Mouse (Mus musculus): ENCODE results near the gene Dcxr. TPM values are rescaled to one million over a fixed set of nuclear protein-coding genes. Genes with fewer than 3 reads are reported as not detected.

Dcxr gene
- polyA plus RNA-seq, 1 experiment from 2014 or later, result 23.2 TPM

DNA sequence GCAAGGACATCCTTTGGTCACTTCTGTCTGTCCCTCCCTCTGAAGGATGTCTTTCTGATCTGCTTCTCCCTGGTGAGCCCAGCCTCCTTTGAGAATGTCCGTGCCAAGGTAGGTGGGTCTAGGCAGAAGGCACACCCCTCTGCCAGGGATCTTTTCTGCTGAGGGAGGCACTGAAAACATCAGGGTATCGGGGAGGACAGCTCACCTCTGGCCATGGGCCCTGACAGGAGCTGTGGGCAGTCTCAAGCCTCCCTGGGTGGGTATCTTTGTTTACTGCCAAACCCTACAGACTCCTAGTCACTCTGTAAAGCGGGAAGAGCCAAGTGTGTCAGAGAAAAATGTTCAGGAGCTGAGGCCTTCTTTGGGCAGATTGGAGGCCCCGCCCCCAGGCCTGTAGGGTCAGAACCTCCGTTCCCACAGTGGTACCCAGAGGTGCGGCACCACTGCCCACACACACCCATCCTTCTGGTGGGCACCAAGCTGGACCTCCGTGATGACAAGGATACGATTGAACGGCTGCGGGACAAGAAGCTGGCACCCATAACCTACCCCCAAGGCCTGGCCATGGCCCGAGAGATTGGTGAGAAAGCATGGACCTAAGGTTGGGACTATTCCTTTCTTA is 4.2 kb downstream of the Dcxr start:
- Histone ChIP-seq H3K36me3 (ENCODE audit: control insufficient read depth, insufficient read depth, low read length) (peaks cover 15% of the 10 kb centered on the region), H3K4me2 (replicated peaks; ENCODE audit: low read depth, low read length) (no peak overlapping the region; the same call in 1 of the 2 replicates), H3K4me1 (ENCODE audit: control insufficient read depth, insufficient read depth, low read length) (peaks cover 16% of the 10 kb centered on the region), H3K27ac (ENCODE audit: low read depth, low read length) (no peak overlapping the region), H3K9ac (ENCODE audit: low read depth, low read length) (no peak overlapping the region), H3K27me3 (ENCODE audit: control insufficient read depth, insufficient read depth, low read length) (no peaks in the 10 kb centered on the region), H3K9me3 (ENCODE audit: control insufficient read depth, low read length) (no peaks in the 10 kb centered on the region), H3K4me3 (ENCODE audit: low read length) (no peak overlapping the region)
- no peak for ATAC-seq (ENCODE audit: low FRiP score, low TSS enrichment)
- WGBS, result 90% methylated on average over 11 of the region's 11 CpGs

DNA sequence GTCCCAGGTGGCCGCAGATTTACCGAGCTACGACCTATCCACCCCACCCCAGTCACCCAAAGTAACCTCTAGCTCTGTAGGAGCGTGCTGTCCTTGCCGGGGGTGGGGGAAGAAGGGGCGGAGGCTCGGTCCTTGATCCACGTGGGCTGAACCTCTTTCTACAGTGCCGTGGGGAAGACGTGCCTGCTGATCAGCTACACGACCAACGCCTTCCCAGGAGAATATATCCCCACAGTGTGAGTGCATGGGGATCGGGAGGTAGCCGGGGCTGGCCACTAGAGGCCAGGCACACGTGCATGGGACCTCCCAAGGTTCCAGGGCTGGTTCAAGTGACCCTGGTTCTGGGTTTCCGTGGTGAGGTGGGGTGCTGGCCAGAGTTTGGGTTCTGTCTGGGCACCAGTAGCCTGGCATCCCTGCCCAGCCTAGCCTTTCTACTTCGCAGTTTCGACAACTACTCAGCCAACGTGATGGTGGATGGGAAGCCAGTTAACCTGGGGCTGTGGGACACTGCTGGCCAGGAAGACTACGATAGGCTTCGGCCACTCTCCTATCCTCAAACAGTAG is 4.9 kb downstream of the Dcxr start:
- no peak; the same call in 1 of the 2 replicates for ATAC-seq (ENCODE audit: low FRiP score, low TSS enrichment)
- Histone ChIP-seq H3K36me3 (ENCODE audit: control insufficient read depth, insufficient read depth, low read length) (peaks cover 21% of the 10 kb centered on the region), H3K4me3 (ENCODE audit: low read length) (peak overlapping the region; percentile 48), H3K9me3 (ENCODE audit: control insufficient read depth, low read length) (no peaks in the 10 kb centered on the region), H3K9ac (ENCODE audit: low read depth, low read length) (peak overlapping the region; percentile 70), H3K27ac (ENCODE audit: low read depth, low read length) (no peak overlapping the region), H3K4me1 (ENCODE audit: control insufficient read depth, insufficient read depth, low read length) (peaks cover 16% of the 10 kb centered on the region), H3K27me3 (ENCODE audit: control insufficient read depth, insufficient read depth, low read length) (no peaks in the 10 kb centered on the region), H3K4me2 (replicated peaks; ENCODE audit: low read depth, low read length) (peak overlapping the region; percentile 98)
- WGBS, result 21% methylated on average over 21 of the region's 21 CpGs

DNA sequence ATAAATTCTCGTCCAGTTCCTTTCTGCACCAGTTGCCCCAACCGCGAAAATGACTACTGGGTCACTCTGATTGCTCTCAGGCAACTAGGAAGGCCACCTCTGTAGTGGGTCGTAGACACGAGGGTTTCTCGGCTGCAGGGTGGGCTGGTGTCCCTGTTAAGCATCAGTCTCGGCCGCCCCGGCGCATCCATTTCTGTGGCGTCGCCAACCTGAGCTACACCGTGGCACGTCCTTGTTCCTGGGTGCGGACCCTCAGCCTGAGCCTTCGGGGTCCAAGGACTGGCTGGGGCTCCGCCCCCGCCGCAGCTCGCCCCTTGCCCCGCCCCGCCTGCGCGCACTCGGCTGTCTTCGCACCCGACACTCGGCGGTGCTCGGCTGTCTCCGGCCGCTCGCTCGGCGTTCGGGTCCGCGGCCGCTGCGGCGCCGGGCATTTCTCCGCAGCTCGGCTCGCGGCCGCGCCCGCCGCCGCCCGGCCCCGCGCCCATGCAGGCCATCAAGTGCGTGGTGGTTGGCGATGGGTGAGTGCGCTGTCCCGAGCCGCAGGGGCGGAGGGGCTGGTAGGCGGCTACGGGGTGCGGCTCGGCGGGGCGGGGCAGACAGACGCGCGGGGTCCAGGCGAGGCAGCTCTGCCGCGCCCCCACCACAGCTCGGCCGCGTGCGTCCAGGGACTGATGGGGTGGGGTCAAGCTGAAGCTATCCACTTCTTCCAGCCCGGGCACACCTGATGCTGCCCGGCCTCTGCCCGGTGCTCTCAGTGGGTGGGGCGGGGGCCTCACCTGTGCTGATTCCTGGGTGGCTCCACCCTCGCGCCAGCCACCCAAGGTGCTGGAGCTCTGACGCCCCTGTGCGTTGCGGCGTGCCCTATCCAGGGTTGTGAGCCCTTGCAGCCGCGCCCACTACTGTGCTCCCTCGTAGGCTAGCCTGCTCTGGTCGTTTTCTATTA is 5.7 kb downstream of the Dcxr start, which contains the start of gene Rac3:
Gene Rac3 (plus strand): TSS at position 347 of the 943 bp plus-strand sequence.
- ATAC-seq (ENCODE audit: low FRiP score, low TSS enrichment), result peak; percentile 81
- Histone ChIP-seq H3K36me3 (ENCODE audit: control insufficient read depth, insufficient read depth, low read length) (peaks cover 27% of the 10 kb centered on the region), H3K4me3 (ENCODE audit: low read length) (peak within 1 kb of the TSS; percentile 48), H3K4me2 (replicated peaks; ENCODE audit: low read depth, low read length) (peak within 1 kb of the TSS; percentile 98), H3K9ac (ENCODE audit: low read depth, low read length) (peak within 1 kb of the TSS; percentile 70), H3K27me3 (ENCODE audit: control insufficient read depth, insufficient read depth, low read length) (no peaks in the 10 kb centered on the region), H3K9me3 (ENCODE audit: control insufficient read depth, low read length) (no peaks in the 10 kb centered on the region), H3K4me1 (ENCODE audit: control insufficient read depth, insufficient read depth, low read length) (peaks cover 13% of the 10 kb centered on the region), H3K27ac (ENCODE audit: low read depth, low read length) (no peak within 1 kb of the TSS)
- under 1% methylated on average over 82 of the region's 90 CpGs for WGBS

DNA sequence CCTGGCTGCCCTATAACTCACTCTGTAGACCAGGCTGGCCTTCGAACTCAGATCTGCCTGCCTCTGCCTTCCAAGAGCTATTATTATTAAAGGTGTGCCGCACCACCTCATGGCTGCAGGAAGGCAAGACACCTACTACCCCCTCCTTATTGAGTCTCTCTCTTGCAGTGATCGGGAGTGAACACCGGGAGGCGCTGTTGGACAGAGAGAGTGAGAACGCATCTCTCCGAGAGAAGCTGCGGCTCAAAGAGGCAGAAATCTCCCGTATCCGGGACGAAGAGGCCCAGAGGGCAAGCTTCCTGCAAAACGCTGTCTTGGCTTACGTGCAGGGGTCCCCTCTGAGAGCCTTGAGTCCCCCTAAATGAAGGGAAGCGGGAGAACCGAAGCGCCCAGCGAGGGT is 6.6 kb downstream of the Dcxr start:
- Histone ChIP-seq H3K27ac (ENCODE audit: low read depth, low read length) (no peak overlapping the region), H3K36me3 (ENCODE audit: control insufficient read depth, insufficient read depth, low read length) (peaks cover 32% of the 10 kb centered on the region), H3K27me3 (ENCODE audit: control insufficient read depth, insufficient read depth, low read length) (no peaks in the 10 kb centered on the region), H3K4me1 (ENCODE audit: control insufficient read depth, insufficient read depth, low read length) (peaks cover 10% of the 10 kb centered on the region), H3K4me3 (ENCODE audit: low read length) (peak overlapping the region; percentile 48; the same call in 1 of the 2 replicates), H3K9ac (ENCODE audit: low read depth, low read length) (peak overlapping the region; percentile 70; the same call in 1 of the 2 replicates), H3K9me3 (ENCODE audit: control insufficient read depth, low read length) (no peaks in the 10 kb centered on the region), H3K4me2 (replicated peaks; ENCODE audit: low read depth, low read length) (peak overlapping the region; percentile 98)
- WGBS, result 10% methylated on average over 17 of the region's 17 CpGs
- peak; percentile 2; the same call in 1 of the 2 replicates for ATAC-seq (ENCODE audit: low FRiP score, low TSS enrichment)

DNA sequence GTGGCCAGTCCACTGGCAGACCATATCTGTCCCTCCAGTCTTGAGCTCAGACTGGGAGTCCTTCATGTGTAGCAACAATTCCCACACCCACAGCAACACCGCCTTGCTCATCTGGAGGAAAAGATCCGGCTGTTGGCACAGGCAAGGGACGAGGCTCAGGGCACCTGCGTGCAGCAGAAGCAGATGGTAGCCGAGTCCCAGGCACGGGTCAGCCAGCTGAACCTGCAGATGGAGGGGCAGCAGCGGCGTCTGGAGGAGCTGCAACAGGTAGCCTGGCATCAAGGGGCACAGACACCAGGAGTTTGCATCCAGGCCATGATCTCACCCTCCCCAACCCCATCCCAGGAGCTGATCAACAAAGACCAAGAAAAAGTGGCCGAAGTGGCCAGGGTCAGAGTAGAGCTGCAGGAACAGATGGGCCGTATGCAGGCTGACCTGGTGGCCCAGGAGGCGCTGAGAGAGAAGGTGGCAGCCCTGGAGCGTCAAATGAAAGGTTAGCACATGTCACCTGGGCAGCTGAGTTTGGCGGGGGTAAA is 7.2 kb downstream of the Dcxr start:
- Histone ChIP-seq H3K9me3 (ENCODE audit: control insufficient read depth, low read length) (no peaks in the 10 kb centered on the region), H3K4me3 (ENCODE audit: low read length) (no peak overlapping the region), H3K36me3 (ENCODE audit: control insufficient read depth, insufficient read depth, low read length) (peaks cover 36% of the 10 kb centered on the region), H3K27ac (ENCODE audit: low read depth, low read length) (no peak overlapping the region), H3K27me3 (ENCODE audit: control insufficient read depth, insufficient read depth, low read length) (no peaks in the 10 kb centered on the region), H3K4me1 (ENCODE audit: control insufficient read depth, insufficient read depth, low read length) (peaks cover 10% of the 10 kb centered on the region), H3K4me2 (replicated peaks; ENCODE audit: low read depth, low read length) (no peak overlapping the region), H3K9ac (ENCODE audit: low read depth, low read length) (no peak overlapping the region)
- 91% methylated on average over 13 of the region's 13 CpGs for WGBS
- ATAC-seq (ENCODE audit: low FRiP score, low TSS enrichment), result no peak

DNA sequence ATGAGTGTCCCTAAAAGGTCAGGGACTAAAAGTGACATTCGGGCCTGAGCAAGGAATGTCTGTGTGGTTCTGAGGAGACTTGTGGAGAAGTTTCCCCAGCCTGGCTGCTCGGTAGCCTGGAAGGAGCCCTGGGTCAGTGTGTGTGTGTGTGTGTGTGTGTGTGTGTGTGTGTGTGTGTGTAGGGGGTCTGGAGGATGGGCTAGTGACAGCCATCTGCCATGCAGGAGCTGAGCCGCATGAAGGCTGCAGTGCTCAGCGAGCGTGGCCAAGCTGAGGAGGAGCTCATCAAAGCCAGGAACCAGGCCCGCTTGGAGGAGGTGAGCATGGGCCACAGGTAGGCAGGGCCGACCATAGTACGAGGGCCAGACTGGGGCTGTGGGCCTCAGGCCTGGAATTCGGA is 7.8 kb downstream of the Dcxr start:
- peaks cover 36% of the 10 kb centered on the region for H3K36me3 ChIP-seq (ENCODE audit: control insufficient read depth, insufficient read depth, low read length)
- no peak overlapping the region for H3K4me2 ChIP-seq (replicated peaks; ENCODE audit: low read depth, low read length)

DNA sequence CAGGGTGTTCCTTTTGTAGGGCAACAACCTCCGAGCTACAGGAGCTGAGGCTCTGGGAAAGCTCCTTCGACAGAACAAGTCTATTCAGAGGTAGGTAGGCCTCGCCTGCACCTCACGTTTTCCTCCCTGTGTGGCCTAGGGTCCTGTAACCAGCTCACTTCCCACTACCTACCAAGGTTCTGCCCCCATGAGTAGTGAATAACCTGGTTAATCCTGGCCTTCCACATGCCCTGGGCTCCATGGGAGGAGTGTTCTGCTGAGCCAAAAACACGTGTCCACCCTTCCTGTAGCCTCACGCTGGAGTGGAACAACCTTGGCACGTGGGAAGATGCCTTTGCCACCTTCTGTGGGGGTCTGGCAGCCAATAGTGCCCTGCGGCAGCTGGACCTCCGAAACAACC is 11.9 kb downstream of the Dcxr start:
- no peak overlapping the region for H3K27ac ChIP-seq (ENCODE audit: low read depth, low read length)
- 95% methylated on average over 9 of the region's 9 CpGs for WGBS
- 0 out of 2 replicates have a peak overlapping the region, but pooled peaks have one; percentile 76 for H3K9ac ChIP-seq (ENCODE audit: low read depth, low read length)
- H3K9me3 ChIP-seq (ENCODE audit: control insufficient read depth, low read length), result no peaks in the 10 kb centered on the region
- H3K4me3 ChIP-seq (ENCODE audit: low read length), result no peak overlapping the region
- no peaks in the 10 kb centered on the region for H3K27me3 ChIP-seq (ENCODE audit: control insufficient read depth, insufficient read depth, low read length)
- ATAC-seq (ENCODE audit: low FRiP score, low TSS enrichment), result no peak
- H3K4me1 ChIP-seq (ENCODE audit: control insufficient read depth, insufficient read depth, low read length), result peaks cover 16% of the 10 kb centered on the region
- peaks cover 42% of the 10 kb centered on the region for H3K36me3 ChIP-seq (ENCODE audit: control insufficient read depth, insufficient read depth, low read length)
- H3K4me2 ChIP-seq (replicated peaks; ENCODE audit: low read depth, low read length), result no peak overlapping the region

More for the DNA sequence above, 7.8 kb downstream of the Dcxr start:
- peaks cover 17% of the 10 kb centered on the region for H3K4me1 ChIP-seq (ENCODE audit: control insufficient read depth, insufficient read depth, low read length)
- no peak overlapping the region for H3K4me3 ChIP-seq (ENCODE audit: low read length)
- no peak overlapping the region for H3K9ac ChIP-seq (ENCODE audit: low read depth, low read length)
- no peaks in the 10 kb centered on the region for H3K9me3 ChIP-seq (ENCODE audit: control insufficient read depth, low read length)
- no peak for ATAC-seq (ENCODE audit: low FRiP score, low TSS enrichment)
- H3K27ac ChIP-seq (ENCODE audit: low read depth, low read length), result no peak overlapping the region
- H3K27me3 ChIP-seq (ENCODE audit: control insufficient read depth, insufficient read depth, low read length), result no peaks in the 10 kb centered on the region
- WGBS, result 86% methylated on average over 9 of the region's 9 CpGs

DNA sequence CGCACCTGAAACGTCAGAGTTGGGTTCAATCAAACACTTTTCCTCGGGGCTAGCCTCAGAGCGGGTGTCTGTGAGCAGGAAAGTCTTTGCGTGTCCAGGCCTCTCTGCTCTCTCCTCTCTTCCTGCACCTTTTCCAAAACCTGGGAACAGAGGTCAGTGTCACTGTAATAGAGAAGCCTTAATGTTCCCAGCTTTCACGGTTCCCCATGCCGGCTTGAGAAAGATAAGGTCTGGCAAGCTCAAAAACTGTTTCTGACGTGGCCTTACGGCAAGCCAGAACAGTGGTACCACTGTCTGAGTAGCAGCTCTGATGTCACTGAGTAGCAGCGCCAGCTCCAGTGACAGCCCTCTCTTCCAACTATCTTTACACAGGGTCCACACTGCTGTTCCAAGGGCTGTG is 12.5 kb downstream of the Dcxr start:
- Histone ChIP-seq H3K36me3 (ENCODE audit: control insufficient read depth, insufficient read depth, low read length) (peaks cover 45% of the 10 kb centered on the region), H3K27me3 (ENCODE audit: control insufficient read depth, insufficient read depth, low read length) (no peaks in the 10 kb centered on the region), H3K27ac (ENCODE audit: low read depth, low read length) (no peak overlapping the region), H3K4me3 (ENCODE audit: low read length) (peak overlapping the region; percentile 60), H3K9ac (ENCODE audit: low read depth, low read length) (peak overlapping the region; percentile 76), H3K4me2 (replicated peaks; ENCODE audit: low read depth, low read length) (peak overlapping the region; percentile 96), H3K4me1 (ENCODE audit: control insufficient read depth, insufficient read depth, low read length) (peaks cover 19% of the 10 kb centered on the region), H3K9me3 (ENCODE audit: control insufficient read depth, low read length) (no peaks in the 10 kb centered on the region)
- WGBS, result 48% methylated on average over 10 of the region's 10 CpGs
- ATAC-seq (ENCODE audit: low FRiP score, low TSS enrichment), result no peak

Data from kidney, embryonic 14.5 days (tissue).